Mouse (Mus musculus): ENCODE data around the gene Tarbp2. TPM values are rescaled to one million over a fixed set of nuclear protein-coding genes. Genes with fewer than 3 reads are reported as not detected.

The Tarbp2 gene
- total and polyA plus RNA-seq, 3 experiments: 62.2 to 105 (median 75.6) TPM

- TF ChIP-seq CTCF (conservative IDR thresholded peaks at IDR 0.05 in 1 of 2, IDR thresholded peaks at IDR 0.05 in 1 of 2; ENCODE audit: low read depth in 2 of 2, low read length in 2 of 2) (0 out of 4 replicates have a peak, but pooled peaks of 1 of the 2 experiments have one; percentile 3), MAZ (IDR thresholded peaks at IDR 0.05; ENCODE audit: low read depth, low read length) (no peak)
- dilution Hi-C loops (cut with MboI; ENCODE audit: extremely low pct_ligation_motif_present, extremely low pct_unique_long_range_greater_than_20kb, low sequenced_read_pairs) (no loop called here), in situ Hi-C loops (cut with MboI; ENCODE audit: low pct_ligation_motif_present, low pct_unique_long_range_greater_than_20kb, low sequenced_read_pairs) (no loop called here)
- Histone ChIP-seq H3K4me3 (replicated peaks in 1 of 3; ENCODE audit: low read depth in 2 of 3, low read length in 2 of 3, poor library complexity in 1 of 3) (no peak overlapping the region), H3K4me1 (ENCODE audit: control insufficient read depth in 1 of 2, insufficient read depth in 2 of 2) (peaks cover 3 to 40% of the 10 kb centered on the region in 2 experiments; a peak in 3 of 4 replicates), H3K27ac (ENCODE audit: insufficient read depth, low read depth) (no peak overlapping the region), H3K9me3 (replicated peaks; ENCODE audit: low read length) (no peaks in the 10 kb centered on the region), H3K36me3 (replicated peaks in 1 of 2; ENCODE audit: control insufficient read depth in 1 of 2, insufficient read depth in 1 of 2, low read length in 1 of 2) (peaks cover 34 to 48% of the 10 kb centered on the region in 2 experiments), H3K9ac (ENCODE audit: insufficient read depth, low read depth) (no peak overlapping the region), H3K79me2 (replicated peaks; ENCODE audit: control insufficient read depth, extremely low read depth, insufficient read depth, poor library complexity, severe bottlenecking) (peaks cover 6% of the 10 kb centered on the region), H3K27me3 (replicated peaks) (peaks cover 3% of the 10 kb centered on the region), H3K4me2 (ENCODE audit: insufficient read depth, low read depth, poor library complexity, severe bottlenecking) (no peak overlapping the region)
- DNase-seq (ENCODE audit: extremely low read depth): no peak
Measured at GRCm38 (mm10) chr15:102520416-102520815, 2.4 kb downstream of the Tarbp2 start.

- Histone ChIP-seq H3K4me2 (ENCODE audit: insufficient read depth, low read depth, poor library complexity, severe bottlenecking) (no peak overlapping the region), H3K27me3 (replicated peaks) (no peaks in the 10 kb centered on the region), H3K36me3 (replicated peaks in 1 of 2; ENCODE audit: control insufficient read depth in 1 of 2, insufficient read depth in 1 of 2, low read length in 1 of 2) (peaks cover 34 to 59% of the 10 kb centered on the region in 2 experiments), H3K27ac (ENCODE audit: insufficient read depth, low read depth) (no peak overlapping the region), H3K9ac (ENCODE audit: insufficient read depth, low read depth) (no peak overlapping the region), H3K4me1 (ENCODE audit: control insufficient read depth in 1 of 2, insufficient read depth in 2 of 2) (peaks cover 0 to 31% of the 10 kb centered on the region in 2 experiments; a peak in 2 of 4 replicates), H3K4me3 (replicated peaks in 1 of 3; ENCODE audit: low read depth in 2 of 3, low read length in 2 of 3, poor library complexity in 1 of 3) (no peak overlapping the region), H3K79me2 (replicated peaks; ENCODE audit: control insufficient read depth, extremely low read depth, insufficient read depth, poor library complexity, severe bottlenecking) (peaks cover 6% of the 10 kb centered on the region), H3K9me3 (replicated peaks; ENCODE audit: low read length) (no peaks in the 10 kb centered on the region)
- no peak for DNase-seq (ENCODE audit: extremely low read depth)
- in situ Hi-C loops (cut with MboI; ENCODE audit: low pct_ligation_motif_present, low pct_unique_long_range_greater_than_20kb, low sequenced_read_pairs): no loop called here
- TF ChIP-seq HCFC1 (IDR thresholded peaks at IDR 0.05; ENCODE audit: low read depth, low read length) (no peak), RAD21 (IDR thresholded peaks at IDR 0.05; ENCODE audit: low read depth, low read length) (no peak), RCOR1 (conservative IDR thresholded peaks at IDR 0.05; ENCODE audit: low read depth, low read length) (no peak), IRF4 (IDR thresholded peaks at IDR 0.05; ENCODE audit: low read depth, low read length) (no peak), MXI1 (IDR thresholded peaks at IDR 0.05; ENCODE audit: low read depth, low read length) (no peak), ELF1 (IDR thresholded peaks at IDR 0.05; ENCODE audit: low read depth, low read length) (no peak), SMC3 (IDR thresholded peaks at IDR 0.05; ENCODE audit: low read depth, low read length) (no peak), CHD2 (IDR thresholded peaks at IDR 0.05; ENCODE audit: low read length) (no peak), E2F4 (IDR thresholded peaks at IDR 0.05; ENCODE audit: insufficient replicate concordance, low read depth, low read length) (no peak), NRF1 (IDR thresholded peaks at IDR 0.05; ENCODE audit: low read depth, low read length) (no peak), CHD1 (IDR thresholded peaks at IDR 0.05; ENCODE audit: low read depth, low read length) (no peak), GABPA (IDR thresholded peaks at IDR 0.05; ENCODE audit: insufficient replicate concordance, low read depth, low read length) (no peak), JUN (IDR thresholded peaks at IDR 0.05; ENCODE audit: insufficient read depth, low read depth, low read length) (no peak), ZMIZ1 (IDR thresholded peaks at IDR 0.05; ENCODE audit: low read depth, low read length) (no peak), ZC3H11A (IDR thresholded peaks at IDR 0.05; ENCODE audit: low read depth, low read length) (no peak), ZNF384 (IDR thresholded peaks at IDR 0.05; ENCODE audit: low read depth, low read length) (no peak), POLR2A (IDR thresholded peaks at IDR 0.05; ENCODE audit: low read depth, low read length) (no peak), TBP (conservative IDR thresholded peaks at IDR 0.05; ENCODE audit: low read depth, low read length) (no peak), SIN3A (IDR thresholded peaks at IDR 0.05; ENCODE audit: low read length) (no peak), MEF2A (IDR thresholded peaks at IDR 0.05; ENCODE audit: borderline replicate concordance, low read depth, low read length) (no peak)
- dilution Hi-C loops (cut with MboI; ENCODE audit: extremely low pct_ligation_motif_present, extremely low pct_unique_long_range_greater_than_20kb, low sequenced_read_pairs): no loop called here
Measured at GRCm38 (mm10) chr15:102521480-102521879, 3.5 kb downstream of the Tarbp2 start.

Measured in CH12.LX (cell line).